Mouse (Mus musculus): ENCODE results near the gene C1qtnf4. TPM values are rescaled to one million over a fixed set of nuclear protein-coding genes. Genes with fewer than 3 reads are reported as not detected.

Gene C1qtnf4
- 3.9 TPM for polyA plus RNA-seq (2014; fragmentation: Illumina TruSeq; extraction: RNeasy Lipid Tissue Mini Kit (QIAGEN cat#74804); ENCODE audit: low read depth, low replicate concordance)

GRCm38 (mm10) chr2:90885218-90886041 is at the start of gene C1qtnf4:
C1qtnf4 (plus strand) TSS chr2:90885860.

DNA sequence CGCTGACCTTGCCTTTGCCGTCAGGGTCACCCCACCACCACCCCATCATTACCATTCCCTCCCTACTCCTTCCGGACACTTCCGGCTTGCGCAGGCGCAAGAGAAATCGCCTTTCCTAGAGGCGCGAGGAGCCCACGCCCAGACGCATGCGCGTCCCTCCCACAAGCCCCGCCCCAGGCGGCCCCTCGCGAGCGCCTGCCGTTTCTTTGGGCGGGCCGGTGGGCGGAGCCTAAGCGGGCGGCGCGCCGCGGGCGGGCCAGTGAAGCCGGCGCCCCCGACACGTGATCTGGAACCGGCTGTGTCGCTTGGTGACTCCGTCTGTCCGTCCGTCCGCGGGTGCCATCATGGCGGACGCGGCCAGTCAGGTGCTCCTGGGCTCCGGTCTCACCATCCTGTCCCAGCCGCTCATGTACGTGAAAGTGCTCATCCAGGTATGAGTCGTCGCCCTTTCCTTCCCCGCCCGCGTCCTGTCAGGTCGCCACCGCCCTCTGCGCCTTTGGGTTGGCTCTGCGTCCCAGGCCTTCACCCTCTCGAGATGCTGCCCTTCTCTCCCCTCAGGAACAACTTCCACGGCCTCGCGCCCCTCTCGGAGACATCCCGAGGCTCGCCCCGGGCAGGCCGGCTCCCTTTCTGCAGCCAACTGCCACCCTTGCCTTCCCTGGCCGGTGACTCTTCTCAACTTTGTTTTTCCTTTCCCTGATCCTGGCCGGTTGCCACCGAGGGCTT is 38.5 kb upstream of the C1qtnf4 start, which contains the start of gene Mtch2:
Gene Mtch2, plus strand, starts transcription at position 201 of the 726 bp plus-strand sequence.

GRCm38 (mm10) chr2:90904076-90904855 is 18.6 kb downstream of the C1qtnf4 start, which contains the start of the genes Kbtbd4 and Ndufs3:
Kbtbd4 (plus strand) TSS chr2:90904740.
Ndufs3 (minus strand) TSS chr2:90904827.

Other genes starting within 250 kb of the C1qtnf4 start
- gene Nup160, start 208.6 kb upstream of the C1qtnf4 start, polyA plus RNA-seq (2014; fragmentation: Illumina TruSeq; extraction: RNeasy Lipid Tissue Mini Kit (QIAGEN cat#74804); ENCODE audit: low read depth, low replicate concordance): 8.4 TPM
- 25.7 TPM for gene Fnbp4, start 140.5 kb upstream of the C1qtnf4 start, polyA plus RNA-seq (2014; fragmentation: Illumina TruSeq; extraction: RNeasy Lipid Tissue Mini Kit (QIAGEN cat#74804); ENCODE audit: low read depth, low replicate concordance)
- gene Agbl2, start 103.1 kb upstream of the C1qtnf4 start, polyA plus RNA-seq (2014; fragmentation: Illumina TruSeq; extraction: RNeasy Lipid Tissue Mini Kit (QIAGEN cat#74804); ENCODE audit: low read depth, low replicate concordance): 1.2 TPM
- gene Mtch2, start 38.7 kb upstream of the C1qtnf4 start, polyA plus RNA-seq (2014; fragmentation: Illumina TruSeq; extraction: RNeasy Lipid Tissue Mini Kit (QIAGEN cat#74804); ENCODE audit: low read depth, low replicate concordance): 222 TPM
- gene Kbtbd4, start 18.9 kb downstream of the C1qtnf4 start, polyA plus RNA-seq (2014; fragmentation: Illumina TruSeq; extraction: RNeasy Lipid Tissue Mini Kit (QIAGEN cat#74804); ENCODE audit: low read depth, low replicate concordance): 18.3 TPM
- gene Ndufs3, start 19.0 kb downstream of the C1qtnf4 start, polyA plus RNA-seq (2014; fragmentation: Illumina TruSeq; extraction: RNeasy Lipid Tissue Mini Kit (QIAGEN cat#74804); ENCODE audit: low read depth, low replicate concordance): 761 TPM
- gene Celf1, start 54.5 kb downstream of the C1qtnf4 start, polyA plus RNA-seq (2014; fragmentation: Illumina TruSeq; extraction: RNeasy Lipid Tissue Mini Kit (QIAGEN cat#74804); ENCODE audit: low read depth, low replicate concordance): 60.6 TPM
- gene Rapsn, start 149.8 kb downstream of the C1qtnf4 start, polyA plus RNA-seq (2014; fragmentation: Illumina TruSeq; extraction: RNeasy Lipid Tissue Mini Kit (QIAGEN cat#74804); ENCODE audit: low read depth, low replicate concordance): 25.0 TPM
- gene Psmc3, start 168.1 kb downstream of the C1qtnf4 start, polyA plus RNA-seq (2014; fragmentation: Illumina TruSeq; extraction: RNeasy Lipid Tissue Mini Kit (QIAGEN cat#74804); ENCODE audit: low read depth, low replicate concordance): 297 TPM
- gene Slc39a13, start 184.6 kb downstream of the C1qtnf4 start, polyA plus RNA-seq (2014; fragmentation: Illumina TruSeq; extraction: RNeasy Lipid Tissue Mini Kit (QIAGEN cat#74804); ENCODE audit: low read depth, low replicate concordance): 31.1 TPM
- gene Spi1, start 196.5 kb downstream of the C1qtnf4 start, polyA plus RNA-seq (2014; fragmentation: Illumina TruSeq; extraction: RNeasy Lipid Tissue Mini Kit (QIAGEN cat#74804); ENCODE audit: low read depth, low replicate concordance): 4.9 TPM
- 1,487 TPM for gene Mybpc3, start 232.3 kb downstream of the C1qtnf4 start, polyA plus RNA-seq (2014; fragmentation: Illumina TruSeq; extraction: RNeasy Lipid Tissue Mini Kit (QIAGEN cat#74804); ENCODE audit: low read depth, low replicate concordance)